In genomic region chr15:97821321-97821982, GRCm38 (mm10) we compare ENCODE assay signal across 8 mouse cellular contexts. TPM values are rescaled to one million over a fixed set of nuclear protein-coding genes. Genes with fewer than 3 reads are reported as not detected.
DNase-seq lines count a peak whose midpoint lies in the region; ATAC-seq lines count a peak whose summit lies in the region.

No protein-coding gene starts in this region.

- no peak for ATAC-seq in midbrain, embryonic 13.5 days
- no peak for ATAC-seq in monocyte, adult 5-6 weeks (replicated peaks; ENCODE audit: insufficient number of reproducible peaks, low FRiP score, low TSS enrichment, poor library complexity, severe bottlenecking)

- H3K36me3 ChIP-seq in heart, embryonic 10.5 days: peaks cover 21% of the 10 kb centered on the region
- peaks cover 33% of the 10 kb centered on the region for H3K36me3 ChIP-seq in limb, embryonic 10.5 days
- 0 out of 2 replicates have a peak, but pooled peaks cover 4% of the 10 kb centered on the region for H3K36me3 ChIP-seq in midbrain, embryonic 13.5 days

- H3K4me3 ChIP-seq in heart, embryonic 10.5 days: peak overlapping the region; percentile 33
- no peak overlapping the region; the same call in 1 of the 2 replicates for H3K4me3 ChIP-seq in limb, embryonic 10.5 days
- no peak overlapping the region for H3K4me3 ChIP-seq in midbrain, embryonic 13.5 days (replicated peaks)

- peak overlapping the region; percentile 80 for H3K27ac ChIP-seq in heart, embryonic 10.5 days
- H3K27ac ChIP-seq in limb, embryonic 10.5 days: peak overlapping the region; percentile 78
- no peak overlapping the region; the same call in 1 of the 2 replicates for H3K27ac ChIP-seq in midbrain, embryonic 13.5 days

- H3K9ac ChIP-seq in midbrain, embryonic 13.5 days (replicated peaks): no peak overlapping the region

- 28% methylated on average over 10 of the region's 10 CpGs for WGBS in heart, embryonic 10.5 days
- WGBS in limb, embryonic 10.5 days: 41% methylated on average over 10 of the region's 10 CpGs
- WGBS in midbrain, embryonic 13.5 days: 72% methylated on average over 10 of the region's 10 CpGs

- DNase-seq in embryo, embryonic 11 days: peak; percentile 35
- no peak for DNase-seq in embryo, embryonic 10 days (ENCODE audit: low spot score)
- DNase-seq in MN1 (ENCODE audit: low spot score): peak; percentile 42
- DNase-seq in heart, embryonic 10.5 days (ENCODE audit: low spot score): no peak
- DNase-seq in limb, embryonic 10.5 days (ENCODE audit: low spot score): no peak
- DNase-seq in skeletal muscle tissue, adult 2 months (ENCODE audit: low read depth, low spot score): peak; percentile 67

- H3K4me2 ChIP-seq in midbrain, embryonic 13.5 days (replicated peaks): no peak overlapping the region

- no peaks in the 10 kb centered on the region for H3K9me3 ChIP-seq in heart, embryonic 10.5 days
- H3K9me3 ChIP-seq in limb, embryonic 10.5 days (replicated peaks): no peaks in the 10 kb centered on the region
- no peaks in the 10 kb centered on the region for H3K9me3 ChIP-seq in midbrain, embryonic 13.5 days

- H3K4me1 ChIP-seq in heart, embryonic 10.5 days: peaks cover 70% of the 10 kb centered on the region
- H3K4me1 ChIP-seq in limb, embryonic 10.5 days: peaks cover 71% of the 10 kb centered on the region
- peaks cover 63% of the 10 kb centered on the region for H3K4me1 ChIP-seq in midbrain, embryonic 13.5 days (replicated peaks)

- no peaks in the 10 kb centered on the region for H3K27me3 ChIP-seq in heart, embryonic 10.5 days (ENCODE audit: insufficient read depth, poor library complexity, severe bottlenecking)
- 0 out of 2 replicates have a peak, but pooled peaks cover 11% of the 10 kb centered on the region for H3K27me3 ChIP-seq in limb, embryonic 10.5 days (ENCODE audit: low read depth, poor library complexity, severe bottlenecking)
- no peaks in the 10 kb centered on the region for H3K27me3 ChIP-seq in midbrain, embryonic 13.5 days

RNA-seq across cellular contexts. Expression of gene Hdac7, which starts 22.9 kb away (rescaled TPM):
- polyA plus RNA-seq in heart, embryonic 10.5 days (2016; fragmentation: Nextera tagmentation; extraction: Ambion mirVana): 23.4 and 26.7 TPM in 2 replicates
- 28.5 and 32.1 TPM in 2 replicates for polyA plus RNA-seq in limb, embryonic 10.5 days (2016; fragmentation: Nextera tagmentation; extraction: Ambion mirVana)
- polyA plus RNA-seq in midbrain, embryonic 13.5 days (2015; fragmentation: Nextera tagmentation; extraction: Ambion mirVana): 29.8 and 31.4 TPM in 2 replicates
- 6.5 to 17.5 TPM (median 10.7 TPM) in 3 replicates for total RNA-seq in monocyte, adult 5-6 weeks (2017)

RNA-seq across cellular contexts. Expression of gene Slc48a1, which starts 43.1 kb away (rescaled TPM):
- polyA plus RNA-seq in heart, embryonic 10.5 days (2016; fragmentation: Nextera tagmentation; extraction: Ambion mirVana): 32.1 and 41.1 TPM in 2 replicates
- polyA plus RNA-seq in limb, embryonic 10.5 days (2016; fragmentation: Nextera tagmentation; extraction: Ambion mirVana): 17.0 and 23.5 TPM in 2 replicates
- 48.0 and 59.8 TPM in 2 replicates for polyA plus RNA-seq in midbrain, embryonic 13.5 days (2015; fragmentation: Nextera tagmentation; extraction: Ambion mirVana)
- 20.0 to 22.8 TPM (median 22.4 TPM) in 3 replicates for total RNA-seq in monocyte, adult 5-6 weeks (2017)

RNA-seq across cellular contexts. Expression of gene Rapgef3, which starts 53.7 kb away (rescaled TPM):
- 10.2 and 13.4 TPM in 2 replicates for polyA plus RNA-seq in heart, embryonic 10.5 days (2016; fragmentation: Nextera tagmentation; extraction: Ambion mirVana)
- polyA plus RNA-seq in limb, embryonic 10.5 days (2016; fragmentation: Nextera tagmentation; extraction: Ambion mirVana): 6.4 and 6.7 TPM in 2 replicates
- 7.2 and 9.0 TPM in 2 replicates for polyA plus RNA-seq in midbrain, embryonic 13.5 days (2015; fragmentation: Nextera tagmentation; extraction: Ambion mirVana)
- total RNA-seq in monocyte, adult 5-6 weeks (2017): 0.19 to 5.1 TPM (median 1.8 TPM) in 3 replicates

Comparison
In these comparisons a context has a peak if more than half of its experiments do, and no peak if none do; other contexts are left out.
1. DNase-seq: peak in embryo, embryonic 11 days (single experiment), MN1 (single experiment) and skeletal muscle tissue, adult 2 months (single experiment); none in embryo, embryonic 10 days (single experiment), heart, embryonic 10.5 days (single experiment) and limb, embryonic 10.5 days (single experiment).